Mouse (Mus musculus) CD4-positive, CD25-positive, alpha-beta regulatory T cell, adult 2 months (primary cell): ENCODE results near the gene Pcbp4.
"Not testable (repeated sequence)": the region's sequence is repeated elsewhere in the genome, so short reads cannot be mapped to it uniquely, and the experiment has no call there.

Experiments
- DNase-seq: peaks from one replicate; pipeline ENCODE4 v3.0.0-alpha.2; 2012; ENCODE audit warnings: low read depth, low spot score

Gene Pcbp4

DNA sequence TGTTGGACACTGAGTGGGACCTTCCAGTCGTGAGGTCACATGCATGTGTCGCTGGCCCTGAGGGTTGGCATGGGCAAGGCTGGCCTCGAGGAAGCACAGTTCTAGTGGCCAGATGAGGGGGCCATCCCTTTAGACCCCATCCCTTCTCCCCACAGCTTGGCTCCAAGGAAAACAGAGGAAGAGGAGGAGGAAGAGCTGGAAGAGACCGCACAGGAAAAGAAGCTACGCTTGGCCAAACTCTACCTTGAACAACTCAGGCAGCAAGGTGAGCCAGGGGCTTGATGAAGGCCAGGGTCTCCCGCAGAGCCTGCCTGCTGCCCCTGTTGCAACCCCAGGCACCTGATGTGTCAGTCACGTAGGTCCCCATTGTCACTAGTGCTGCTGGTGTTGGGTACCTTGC lies 27.4 kb downstream of the Pcbp4 start:
- DNase-seq, result no peak

DNA sequence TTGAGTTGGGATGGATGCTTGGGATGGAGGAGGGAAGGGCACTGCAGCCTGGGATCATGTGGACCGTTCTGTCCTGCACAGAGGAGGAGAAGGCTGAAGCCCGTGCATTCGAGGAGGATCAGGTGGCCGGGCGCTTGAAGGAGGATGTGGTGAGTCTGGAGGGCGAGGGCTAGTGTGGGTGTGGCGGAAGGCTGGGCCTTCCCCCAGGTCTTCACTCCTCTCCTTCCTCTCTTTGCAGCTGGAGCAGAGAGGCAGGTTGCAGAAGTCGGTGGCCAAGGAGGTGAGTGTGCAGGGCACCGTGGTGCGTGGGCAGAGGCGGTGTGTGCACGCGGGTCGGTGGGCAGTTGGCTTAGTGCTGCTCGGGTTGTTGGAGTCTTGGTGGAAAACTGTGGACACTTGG lies 28.0 kb downstream of the Pcbp4 start:
- no peak for DNase-seq

DNA sequence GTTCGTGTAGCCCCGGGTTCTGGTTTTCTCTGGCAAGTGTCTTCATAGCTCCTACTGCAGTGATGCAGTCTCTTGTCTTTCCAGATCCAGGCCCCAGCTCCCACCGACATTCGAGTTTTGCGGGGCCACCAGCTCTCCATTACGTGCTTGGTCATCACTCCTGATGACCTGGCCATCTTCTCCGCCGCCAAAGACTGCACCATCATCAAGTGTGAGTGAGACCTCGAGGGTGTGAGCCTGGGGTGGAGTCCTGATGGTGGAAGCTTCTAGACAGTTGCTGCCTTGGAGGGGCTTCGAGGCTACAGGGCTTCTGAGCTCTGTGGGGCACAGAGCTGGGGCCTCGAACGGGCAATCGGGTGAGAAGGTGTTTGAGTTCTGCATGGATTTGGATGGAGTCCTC lies 28.6 kb downstream of the Pcbp4 start:
- DNase-seq, result no peak

DNA sequence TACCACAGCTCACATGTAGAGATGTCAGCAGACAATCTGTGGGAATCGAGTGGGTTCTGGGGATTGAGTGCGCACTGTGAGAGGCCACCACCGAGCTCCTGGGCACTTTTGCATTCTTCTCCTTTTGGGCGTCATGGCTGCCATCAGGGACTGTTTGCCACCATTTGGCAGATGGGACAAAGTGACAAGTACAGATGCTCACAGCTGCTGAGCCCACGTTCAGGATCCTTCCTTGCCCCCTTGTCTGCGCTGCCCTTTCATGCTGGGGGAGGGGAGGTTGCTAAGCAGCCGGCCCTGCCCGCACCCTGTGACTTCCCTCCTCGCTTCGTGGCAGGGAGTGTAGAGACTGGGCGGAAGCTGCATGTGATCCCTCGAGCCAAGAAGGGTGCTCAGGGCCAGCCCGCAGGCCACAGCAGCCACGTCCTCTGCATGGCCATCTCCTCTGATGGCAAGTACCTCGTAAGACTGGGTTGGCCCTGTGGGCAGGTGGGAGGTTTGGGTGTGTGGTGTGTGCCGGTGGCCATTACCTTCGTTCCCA lies 29.6 kb downstream of the Pcbp4 start:
- DNase-seq, result no peak

DNA sequence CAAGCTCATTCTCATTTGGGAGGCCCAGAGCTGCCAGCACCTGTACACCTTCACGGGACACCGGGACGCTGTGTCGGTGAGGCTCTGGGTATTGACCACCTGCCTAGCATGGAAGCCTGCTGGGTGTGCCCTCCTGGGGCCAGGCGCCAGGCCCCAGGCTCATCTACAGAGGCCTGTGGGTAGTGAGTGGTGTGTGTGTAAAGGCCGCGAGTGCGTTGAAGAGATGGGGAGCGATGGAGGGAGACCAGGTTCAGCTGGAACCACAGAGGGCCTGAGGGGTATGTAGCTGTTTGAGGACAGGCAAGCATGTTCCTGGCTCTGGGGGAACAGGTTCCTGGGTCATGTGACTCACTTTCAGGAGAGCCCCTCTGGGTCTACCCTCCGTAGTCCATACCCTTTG lies 30.0 kb downstream of the Pcbp4 start:
- no peak for DNase-seq

DNA sequence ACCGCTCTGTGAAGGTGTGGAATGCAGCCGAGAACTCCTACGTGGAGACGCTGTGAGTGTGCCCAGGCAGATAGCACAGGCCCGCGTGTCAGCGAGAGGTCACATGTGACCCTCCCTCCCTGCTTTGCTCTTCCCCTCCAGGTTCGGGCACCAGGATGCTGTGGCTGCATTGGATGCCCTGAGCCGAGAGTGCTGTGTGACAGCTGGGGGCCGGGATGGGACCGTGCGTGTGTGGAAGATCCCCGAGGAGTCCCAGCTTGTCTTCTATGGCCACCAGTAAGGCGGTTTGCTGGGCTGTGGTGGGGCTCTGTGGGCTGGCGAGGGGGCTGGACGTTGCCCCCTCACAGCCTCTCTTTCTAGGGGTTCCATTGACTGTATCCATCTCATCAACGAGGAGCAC lies 30.5 kb downstream of the Pcbp4 start:
- no peak for DNase-seq

DNA sequence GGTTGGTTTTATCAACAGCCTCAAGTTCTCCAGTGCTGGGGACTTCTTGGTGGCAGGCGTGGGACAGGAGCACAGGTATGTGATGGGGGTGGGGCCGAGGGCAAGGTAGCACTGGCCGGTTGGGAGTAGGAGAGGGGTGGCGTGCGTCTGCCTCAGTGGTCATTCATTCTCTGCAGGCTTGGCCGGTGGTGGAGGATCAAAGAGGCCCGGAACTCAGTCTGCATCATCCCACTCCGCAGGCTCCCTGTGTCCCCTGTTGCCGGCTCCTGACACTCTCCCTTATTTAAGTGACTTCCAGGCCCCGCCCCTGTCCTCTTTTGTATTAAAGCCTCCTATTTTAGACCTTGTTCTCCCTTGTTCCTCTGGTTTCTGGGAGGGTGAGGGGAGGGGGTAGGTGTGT lies 32.0 kb downstream of the Pcbp4 start:
- DNase-seq, result no peak

DNA sequence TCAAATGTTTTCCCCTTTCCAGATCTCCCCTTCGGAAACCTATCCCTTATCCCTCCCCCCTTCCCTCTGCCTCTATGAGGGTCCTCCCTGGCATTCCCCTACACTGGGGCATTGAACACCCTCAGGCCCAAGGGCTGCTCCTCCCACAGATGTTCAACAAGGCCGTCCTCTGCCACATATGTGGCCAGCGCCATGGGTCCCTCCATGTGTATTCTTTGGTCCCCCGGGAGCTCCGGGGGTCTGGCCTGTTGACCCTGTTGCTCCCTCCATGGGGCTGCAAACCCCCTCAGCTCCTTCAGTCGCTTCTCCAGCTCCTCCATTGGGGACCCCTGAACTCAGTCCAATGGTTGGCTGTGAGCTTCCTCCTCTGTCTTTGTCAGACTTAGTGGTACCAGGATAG lies 34.5 kb downstream of the Pcbp4 start:
- not testable (repeated sequence) for DNase-seq

DNA sequence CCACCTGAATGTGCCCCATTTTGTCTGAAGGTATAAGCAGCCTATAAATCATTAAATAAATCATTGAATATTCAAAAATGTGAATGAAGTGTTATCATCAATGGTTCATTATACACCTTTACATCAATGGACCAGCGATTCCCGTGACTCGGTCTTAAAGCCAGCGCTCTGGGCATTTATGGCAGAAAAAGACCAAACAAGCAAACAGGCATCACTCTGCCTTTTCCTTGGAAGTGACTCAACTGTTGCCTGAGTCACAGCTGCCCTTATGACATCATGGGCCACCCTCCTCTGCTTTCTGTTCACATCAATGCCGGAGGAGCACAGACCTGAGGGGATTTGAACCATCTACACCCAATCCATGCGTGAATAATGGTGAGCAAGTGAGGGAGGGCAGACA lies 46.6 kb downstream of the Pcbp4 start, which contains the start of gene Iqcf1:
Gene Iqcf1, plus strand, starts transcription at position 301 of the 400 bp plus-strand sequence.
- no peak for DNase-seq

DNA sequence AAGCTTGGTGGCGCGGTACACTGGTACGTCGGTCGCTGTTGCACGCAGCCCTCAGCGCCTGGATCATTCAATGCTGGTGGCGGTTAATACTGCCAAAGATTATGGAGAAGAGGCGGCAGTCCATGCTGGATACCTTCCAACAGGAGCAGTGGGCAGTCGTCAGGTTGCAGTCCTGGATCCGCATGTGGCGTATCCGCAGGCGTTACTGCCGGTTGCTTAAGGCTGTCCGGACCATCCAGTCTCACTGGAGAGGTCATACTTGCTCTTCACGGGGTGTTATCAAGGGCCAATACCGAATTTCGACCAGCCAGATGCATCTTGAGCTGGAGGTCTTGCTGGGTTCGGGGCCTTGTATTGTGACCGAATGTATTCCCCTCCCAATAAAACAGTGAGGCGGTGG lies 48.8 kb downstream of the Pcbp4 start:
- no peak for DNase-seq

DNA sequence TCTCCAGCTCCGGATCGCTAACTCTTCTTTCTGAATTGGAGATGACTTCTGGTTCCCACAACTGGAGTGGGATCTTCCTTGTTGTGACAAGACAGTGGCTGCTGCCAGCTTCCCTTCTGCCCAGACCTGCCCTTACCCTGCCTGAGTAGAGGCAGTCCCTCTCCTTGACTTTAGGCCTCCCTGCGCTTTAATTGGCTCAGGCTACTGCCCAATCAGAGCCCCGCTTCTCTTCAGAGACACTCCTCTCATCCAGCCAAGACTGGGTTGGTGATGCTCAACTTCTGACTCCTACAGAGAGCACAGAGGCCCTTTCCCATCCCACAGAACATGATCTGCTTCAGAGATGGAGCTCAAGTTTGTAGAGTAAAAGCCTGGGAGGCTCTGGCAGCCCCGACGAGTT lies 51.2 kb downstream of the Pcbp4 start:
- DNase-seq, result no peak

DNA sequence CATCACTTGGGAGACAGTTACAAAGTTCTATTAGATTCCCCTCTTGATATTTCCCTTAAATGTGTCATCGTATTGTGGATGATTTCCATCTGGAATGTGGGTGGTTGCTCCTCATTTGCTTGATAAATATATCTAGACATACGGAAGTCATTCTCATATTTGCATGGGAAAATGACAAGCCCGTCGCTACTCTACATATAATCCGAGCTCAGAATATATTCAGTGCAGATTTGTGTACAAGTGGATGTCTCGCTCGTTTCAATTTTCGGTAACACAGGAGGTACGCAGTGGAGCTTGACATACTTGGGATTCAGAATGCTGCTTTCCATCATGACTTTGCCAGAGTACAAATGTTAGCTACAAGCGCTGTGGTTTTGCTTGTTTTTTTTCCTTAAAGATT lies 56.3 kb downstream of the Pcbp4 start:
- DNase-seq, result no peak

DNA sequence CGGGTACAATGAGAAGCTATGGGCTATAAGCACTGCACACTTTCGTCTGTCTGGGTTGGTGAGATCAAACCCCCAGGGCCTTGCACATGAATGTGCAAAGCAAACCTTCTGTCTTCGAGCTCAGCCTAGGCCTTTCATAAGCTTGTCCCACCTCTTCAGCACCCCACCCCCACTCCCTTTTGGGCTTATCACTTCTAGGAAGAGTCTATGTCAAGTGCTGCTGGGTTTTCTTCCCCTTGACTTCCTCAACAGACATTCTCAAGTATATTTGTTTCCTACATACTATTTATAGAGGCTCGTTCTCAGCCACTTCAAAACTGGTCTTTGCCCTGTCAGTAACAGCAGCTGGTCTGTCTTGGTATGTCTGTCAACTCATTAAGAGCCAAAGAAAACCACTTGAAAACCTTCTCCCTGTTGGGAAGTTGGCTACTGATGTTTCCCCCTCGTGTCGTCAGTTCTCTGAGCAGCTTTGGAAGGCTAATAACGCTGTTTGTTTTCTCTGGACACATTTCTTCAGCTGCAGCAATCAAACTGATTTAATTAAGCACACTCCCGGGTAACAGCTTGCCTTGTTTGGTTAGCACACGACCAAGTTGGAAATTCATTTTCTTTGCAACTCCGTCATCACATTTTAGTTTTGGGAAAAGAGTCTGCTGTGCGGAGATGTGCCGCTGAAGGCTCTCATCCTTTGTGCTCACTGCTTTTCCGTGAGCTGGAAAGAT lies 59.8 kb downstream of the Pcbp4 start:
- DNase-seq, result no peak

DNA sequence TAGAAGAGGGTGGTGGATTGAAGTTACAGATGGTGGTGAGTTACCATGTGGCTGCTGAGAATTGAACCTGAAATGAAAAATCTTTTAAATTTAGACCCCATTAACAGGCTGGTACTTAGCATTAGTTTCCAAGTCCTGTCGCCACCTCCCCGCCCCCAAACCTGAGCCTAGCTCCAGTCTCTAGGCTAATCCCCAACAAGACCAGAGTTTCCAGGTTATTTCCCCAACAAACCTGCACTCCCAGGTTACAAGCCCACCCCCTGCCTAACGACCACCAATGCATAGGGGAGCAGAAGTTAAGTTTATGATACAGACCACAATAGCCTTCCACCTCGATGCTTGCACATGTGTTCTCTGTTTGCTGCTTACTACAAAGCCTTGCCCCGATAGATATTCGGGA lies 60.5 kb downstream of the Pcbp4 start:
- DNase-seq, result no peak
